Mouse (Mus musculus): ENCODE results near the gene Otx2. TPM values are rescaled to one million over a fixed set of nuclear protein-coding genes. Genes with fewer than 3 reads are reported as not detected.

Gene Otx2
- polyA plus RNA-seq, 1 experiment from 2014 or later, result not detected

DNA sequence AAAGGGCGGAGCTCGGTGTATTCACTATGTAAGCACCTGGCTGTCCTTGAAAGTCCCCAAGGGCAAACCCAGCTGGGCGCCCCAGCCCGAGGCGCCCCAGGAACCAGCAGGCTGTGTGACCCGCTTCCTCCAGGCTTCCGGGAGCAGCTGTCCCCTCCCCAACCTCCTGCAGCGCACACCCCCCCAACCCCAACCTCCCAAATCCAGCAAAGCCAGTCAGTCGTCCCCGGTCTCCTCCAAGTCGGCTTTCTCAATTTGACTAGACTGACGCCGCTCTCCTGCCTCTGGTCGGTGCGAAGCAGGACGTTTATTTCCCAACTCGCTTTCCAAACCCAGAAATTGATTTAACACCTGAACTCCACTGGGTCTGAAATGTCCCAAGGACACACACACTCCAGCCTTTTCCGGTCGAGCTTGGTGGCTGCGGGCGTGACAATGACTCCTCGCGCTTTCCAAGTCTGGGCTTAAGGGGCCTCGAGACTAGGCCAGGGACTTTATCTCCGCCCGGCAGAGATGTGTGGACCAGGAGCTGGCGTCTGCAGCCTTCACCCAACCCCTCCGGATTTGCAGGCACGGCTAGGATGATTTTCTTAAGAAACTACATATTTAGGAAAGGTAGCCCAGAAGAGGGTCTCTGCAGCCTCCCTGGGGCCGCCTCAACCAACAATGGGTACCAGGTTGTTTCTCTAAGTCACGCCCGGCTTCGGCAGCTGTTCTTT lies 18.4 kb downstream of the Otx2 start:
- Histone ChIP-seq H3K36me3 (ENCODE audit: insufficient read depth, low read length) (no peaks in the 10 kb centered on the region), H3K27me3 (ENCODE audit: insufficient read depth, low read length) (peaks cover 87% of the 10 kb centered on the region), H3K27ac (no peak overlapping the region), H3K9ac (ENCODE audit: low read depth, low read length) (no peak overlapping the region), H3K4me2 (ENCODE audit: low read length) (no peak overlapping the region), H3K4me1 (replicated peaks; ENCODE audit: insufficient read depth, low read length) (no peaks in the 10 kb centered on the region), H3K4me3 (replicated peaks; ENCODE audit: low read depth, low read length) (no peak overlapping the region), H3K9me3 (replicated peaks; ENCODE audit: low read length) (no peaks in the 10 kb centered on the region)
- ATAC-seq (replicated peaks; ENCODE audit: low FRiP score, low read depth) (no peak), DNase-seq (ENCODE audit: low spot score) (no peak)
- WGBS, result 2% methylated on average over 33 of the region's 33 CpGs
- no peak for TF ChIP-seq CTCF (IDR thresholded peaks at IDR 0.05; ENCODE audit: low read depth)

DNA sequence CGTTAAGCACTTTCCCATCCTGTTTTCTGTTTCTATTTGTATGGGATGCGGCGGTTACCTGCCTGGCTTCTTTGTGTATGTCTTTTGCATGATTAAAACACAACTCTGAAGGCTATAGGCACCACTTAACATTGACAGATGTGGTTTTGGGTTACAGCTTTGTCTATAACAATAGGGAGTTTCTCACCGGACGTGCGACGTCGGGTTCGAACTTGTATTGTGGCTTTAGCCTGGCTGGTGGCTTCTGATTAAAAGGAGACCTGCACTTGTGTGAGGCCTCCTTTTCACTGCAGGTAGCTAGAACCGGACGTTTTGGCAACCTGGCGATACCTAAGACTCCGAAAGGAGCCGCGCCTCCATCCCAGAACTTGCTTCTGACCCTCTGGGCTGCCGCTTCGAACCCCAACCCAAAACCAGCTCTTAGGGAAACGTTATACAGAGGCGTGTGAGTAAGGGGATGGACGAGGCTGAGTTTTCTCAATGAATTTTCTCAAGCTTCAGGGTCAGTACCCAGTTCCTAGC lies 19.0 kb downstream of the Otx2 start:
- H3K9ac ChIP-seq (ENCODE audit: low read depth, low read length), result no peak overlapping the region
- H3K27ac ChIP-seq, result no peak overlapping the region
- no peak overlapping the region for H3K4me2 ChIP-seq (ENCODE audit: low read length)
- ATAC-seq (replicated peaks; ENCODE audit: low FRiP score, low read depth) (no peak), DNase-seq (ENCODE audit: low spot score) (no peak)
- H3K4me1 ChIP-seq (replicated peaks; ENCODE audit: insufficient read depth, low read length), result no peaks in the 10 kb centered on the region
- 2% methylated on average over 20 of the region's 20 CpGs for WGBS
- no peaks in the 10 kb centered on the region for H3K36me3 ChIP-seq (ENCODE audit: insufficient read depth, low read length)
- H3K4me3 ChIP-seq (replicated peaks; ENCODE audit: low read depth, low read length), result no peak overlapping the region
- no peaks in the 10 kb centered on the region for H3K9me3 ChIP-seq (replicated peaks; ENCODE audit: low read length)
- peaks cover 83% of the 10 kb centered on the region for H3K27me3 ChIP-seq (ENCODE audit: insufficient read depth, low read length)
- no peak for TF ChIP-seq CTCF (IDR thresholded peaks at IDR 0.05; ENCODE audit: low read depth)

DNA sequence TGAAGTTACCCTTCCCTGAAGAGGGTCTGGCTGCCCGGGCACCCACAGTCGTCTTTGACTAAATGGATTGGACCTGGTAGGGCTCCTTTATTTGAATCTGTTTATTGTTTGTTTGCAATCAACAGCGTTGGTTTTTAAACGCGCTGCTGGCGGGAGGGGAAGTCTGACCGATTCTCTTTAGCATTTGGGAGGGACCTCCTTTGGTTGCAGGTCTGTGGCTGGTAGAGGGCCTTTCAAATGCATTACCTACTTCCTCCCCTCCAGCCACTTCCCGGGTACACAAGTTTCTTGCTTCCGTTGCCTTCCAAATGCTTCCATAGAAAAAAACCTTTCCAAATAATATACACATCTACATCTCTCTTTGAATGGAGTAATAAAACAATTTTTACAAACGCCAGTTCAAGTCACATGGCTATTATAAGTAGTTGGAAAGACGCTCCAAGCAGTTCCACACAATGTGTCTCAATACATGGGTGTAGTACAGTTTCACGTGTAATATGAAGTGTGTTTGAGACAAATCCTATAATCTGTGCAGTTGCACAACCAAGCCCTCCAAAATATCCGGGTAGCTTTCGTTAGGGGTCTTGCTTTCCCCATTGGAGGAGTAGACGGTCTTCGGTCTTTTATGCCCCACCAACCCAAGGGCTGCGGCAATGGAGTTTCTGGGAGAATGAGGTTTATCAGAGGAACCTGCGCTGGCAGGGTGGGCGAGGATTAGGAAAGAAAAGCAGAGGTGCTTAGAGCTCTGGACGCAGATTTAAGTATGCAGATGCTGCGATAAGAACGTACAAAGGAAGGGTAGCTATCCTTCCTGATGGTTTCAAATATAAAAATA lies 19.7 kb downstream of the Otx2 start:
- DNase-seq (ENCODE audit: low spot score) (no peak), ATAC-seq (replicated peaks; ENCODE audit: low FRiP score, low read depth) (no peak)
- no peak overlapping the region for H3K4me3 ChIP-seq (replicated peaks; ENCODE audit: low read depth, low read length)
- H3K36me3 ChIP-seq (ENCODE audit: insufficient read depth, low read length), result no peaks in the 10 kb centered on the region
- no peak overlapping the region for H3K9ac ChIP-seq (ENCODE audit: low read depth, low read length)
- H3K9me3 ChIP-seq (replicated peaks; ENCODE audit: low read length), result no peaks in the 10 kb centered on the region
- no peak overlapping the region for H3K27ac ChIP-seq
- no peak for TF ChIP-seq CTCF (IDR thresholded peaks at IDR 0.05; ENCODE audit: low read depth)
- peaks cover 80% of the 10 kb centered on the region for H3K27me3 ChIP-seq (ENCODE audit: insufficient read depth, low read length)
- WGBS, result 5% methylated on average over 22 of the region's 22 CpGs
- H3K4me1 ChIP-seq (replicated peaks; ENCODE audit: insufficient read depth, low read length), result no peaks in the 10 kb centered on the region
- no peak overlapping the region for H3K4me2 ChIP-seq (ENCODE audit: low read length)

DNA sequence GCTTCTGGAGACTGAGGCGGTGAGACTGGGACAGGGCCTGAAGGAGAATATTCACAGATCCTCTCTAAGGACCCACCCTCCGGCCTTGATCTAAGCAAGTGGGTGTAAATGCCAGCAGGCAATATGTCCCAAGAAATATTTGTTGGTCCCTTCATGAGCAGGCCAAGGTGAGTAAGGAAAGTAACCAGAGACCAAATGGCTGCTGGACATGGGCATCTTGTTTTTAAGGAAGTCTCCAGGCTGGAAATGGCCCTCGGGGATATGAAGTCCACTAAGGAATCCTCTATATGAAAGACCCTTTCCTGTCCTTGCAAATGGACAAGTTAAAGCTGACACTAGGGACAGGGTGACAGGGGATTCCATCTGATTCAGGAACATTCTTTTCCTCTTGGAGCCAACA lies 20.5 kb downstream of the Otx2 start:
- H3K27ac ChIP-seq, result no peak overlapping the region
- no peak for TF ChIP-seq CTCF (IDR thresholded peaks at IDR 0.05; ENCODE audit: low read depth)
- ATAC-seq (replicated peaks; ENCODE audit: low FRiP score, low read depth) (no peak), DNase-seq (ENCODE audit: low spot score) (no peak)
- H3K36me3 ChIP-seq (ENCODE audit: insufficient read depth, low read length), result no peaks in the 10 kb centered on the region
- no peak overlapping the region for H3K4me2 ChIP-seq (ENCODE audit: low read length)
- 50% methylated on average over 3 of the region's 3 CpGs for WGBS
- peaks cover 71% of the 10 kb centered on the region for H3K27me3 ChIP-seq (ENCODE audit: insufficient read depth, low read length)
- no peaks in the 10 kb centered on the region for H3K4me1 ChIP-seq (replicated peaks; ENCODE audit: insufficient read depth, low read length)
- no peak overlapping the region for H3K4me3 ChIP-seq (replicated peaks; ENCODE audit: low read depth, low read length)
- H3K9me3 ChIP-seq (replicated peaks; ENCODE audit: low read length), result no peaks in the 10 kb centered on the region
- H3K9ac ChIP-seq (ENCODE audit: low read depth, low read length), result no peak overlapping the region

DNA sequence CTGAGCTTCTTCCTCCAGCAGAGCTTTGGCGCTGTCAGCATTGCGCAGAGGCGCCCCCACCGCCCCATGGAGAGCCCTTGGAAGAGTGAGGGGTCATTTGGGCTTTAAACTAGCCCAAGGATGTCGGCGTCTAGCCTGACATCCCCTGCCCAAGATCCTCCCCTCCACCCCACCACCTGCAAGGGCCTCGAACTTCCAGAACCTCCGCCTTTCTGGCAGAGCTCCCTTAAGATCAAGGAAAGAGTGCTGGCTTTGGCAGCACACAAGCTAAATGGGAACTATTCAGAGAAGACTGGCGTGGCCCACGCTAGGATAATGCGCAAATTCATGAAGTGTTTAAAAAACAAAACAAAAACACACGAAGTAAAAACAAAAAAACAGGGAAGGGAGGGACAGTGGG lies 21.4 kb downstream of the Otx2 start:
- DNase-seq (ENCODE audit: low spot score), result no peak
- no peak for ATAC-seq (replicated peaks; ENCODE audit: low FRiP score, low read depth)
- Histone ChIP-seq H3K4me1 (replicated peaks; ENCODE audit: insufficient read depth, low read length) (no peaks in the 10 kb centered on the region), H3K36me3 (ENCODE audit: insufficient read depth, low read length) (no peaks in the 10 kb centered on the region), H3K4me3 (replicated peaks; ENCODE audit: low read depth, low read length) (no peak overlapping the region), H3K9me3 (replicated peaks; ENCODE audit: low read length) (no peaks in the 10 kb centered on the region), H3K27me3 (ENCODE audit: insufficient read depth, low read length) (peaks cover 63% of the 10 kb centered on the region), H3K9ac (ENCODE audit: low read depth, low read length) (no peak overlapping the region), H3K27ac (no peak overlapping the region), H3K4me2 (ENCODE audit: low read length) (no peak overlapping the region)
- TF ChIP-seq CTCF (IDR thresholded peaks at IDR 0.05; ENCODE audit: low read depth), result no peak
- 11% methylated on average over 12 of the region's 12 CpGs for WGBS

DNA sequence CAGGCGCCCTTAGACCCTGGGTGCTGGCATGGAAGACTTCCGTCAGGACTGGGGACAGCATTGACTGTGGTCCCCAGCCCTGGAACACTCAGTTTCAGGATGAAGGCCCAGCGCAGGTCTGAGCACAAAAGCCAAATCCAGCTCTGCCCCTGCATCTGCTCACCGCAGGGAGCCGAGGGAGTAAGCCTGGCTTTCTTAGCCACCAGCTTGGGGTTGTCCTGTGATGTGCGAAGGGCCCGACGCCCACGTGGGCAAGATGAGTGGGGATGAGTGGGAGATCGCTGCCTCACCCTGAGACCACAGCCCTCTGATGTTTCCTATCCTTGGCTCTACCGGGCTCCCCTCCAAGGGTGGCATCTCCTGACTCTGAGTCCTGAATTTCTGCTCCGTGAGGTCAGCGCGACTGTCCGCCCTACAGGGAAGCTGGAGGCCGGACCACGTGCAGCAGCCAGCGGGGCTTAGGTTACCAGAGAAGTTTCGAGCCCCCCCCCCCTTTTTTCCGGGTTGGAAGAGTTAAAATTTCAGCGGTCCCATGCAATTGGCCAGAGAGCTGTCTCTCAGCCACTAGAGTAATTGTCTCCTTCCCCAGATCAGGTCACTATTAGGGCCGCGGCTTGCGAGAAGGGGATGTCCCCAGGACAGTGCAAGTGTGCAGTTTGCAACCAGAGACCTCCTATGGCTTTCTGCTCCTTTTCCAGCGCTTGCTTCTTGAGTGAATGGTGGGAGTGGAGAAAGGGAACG lies 22.0 kb downstream of the Otx2 start:
- ATAC-seq (replicated peaks; ENCODE audit: low FRiP score, low read depth) (0 out of 2 replicates have a peak, but pooled peaks have one; percentile 17), DNase-seq (ENCODE audit: low spot score) (no peak)
- Histone ChIP-seq H3K27ac (no peak overlapping the region), H3K4me3 (replicated peaks; ENCODE audit: low read depth, low read length) (0 out of 2 replicates have a peak overlapping the region, but pooled peaks have one; percentile 9), H3K9ac (ENCODE audit: low read depth, low read length) (no peak overlapping the region), H3K4me2 (ENCODE audit: low read length) (no peak overlapping the region; the same call in 1 of the 2 replicates), H3K9me3 (replicated peaks; ENCODE audit: low read length) (no peaks in the 10 kb centered on the region), H3K27me3 (ENCODE audit: insufficient read depth, low read length) (peaks cover 57% of the 10 kb centered on the region), H3K36me3 (ENCODE audit: insufficient read depth, low read length) (no peaks in the 10 kb centered on the region), H3K4me1 (replicated peaks; ENCODE audit: insufficient read depth, low read length) (no peaks in the 10 kb centered on the region)
- 3% methylated on average over 26 of the region's 26 CpGs for WGBS
- TF ChIP-seq CTCF (IDR thresholded peaks at IDR 0.05; ENCODE audit: low read depth), result no peak
